Mouse (Mus musculus) forebrain, postnatal 0 days (tissue): ENCODE results near the gene BC035947. TPM values are rescaled to one million over a fixed set of nuclear protein-coding genes. Genes with fewer than 3 reads are reported as not detected.
A peak's percentile ranks its signal among the peaks of the same experiment; 100 is the strongest.
"Not testable (repeated sequence)": the region's sequence is repeated elsewhere in the genome, so short reads cannot be mapped to it uniquely, and the experiment has no call there.

Experiments used
- ATAC-seq: fragments of 200-750 bp; cut with Nextera tagmentation; 2 replicates; pipeline ENCODE4 v1.8.0; 2017; ENCODE audit warnings: mild to moderate bottlenecking, moderate library complexity
- DNase-seq: peaks from one replicate; pipeline ENCODE4 v3.0.0-alpha.2; 2015
- H3K27ac ChIP-seq: fragments of 300-500 bp; sonication (generic); 2 replicates; pipeline ENCODE4 v1.5.1; 2014; ENCODE audit warnings: low read depth, mild to moderate bottlenecking, antibody characterized with exemption, low read length, moderate library complexity, mixed read lengths
- H3K27me3 ChIP-seq: fragments of 300-500 bp; sonication (generic); 2 replicates; pipeline ENCODE4 v1.6.1; 2014; ENCODE audit warnings: mild to moderate bottlenecking, low read length, mixed read lengths; ENCODE audit not compliant: insufficient read depth
- H3K36me3 ChIP-seq: fragments of 300-500 bp; sonication (generic); 2 replicates; pipeline ENCODE4 v1.6.1; 2014; ENCODE audit warnings: mild to moderate bottlenecking, moderate library complexity; ENCODE audit not compliant: insufficient read depth
- H3K4me1 ChIP-seq: fragments of 300-500 bp; sonication (generic); 2 replicates; pipeline ENCODE4 v1.6.1; 2014; ENCODE audit warnings: antibody characterized with exemption; ENCODE audit not compliant: insufficient read depth
- H3K4me2 ChIP-seq: fragments of 300-500 bp; sonication (generic); 2 replicates; pipeline ENCODE4 v1.6.1; 2014; ENCODE audit warnings: low read depth, mild to moderate bottlenecking, moderate library complexity
- H3K4me3 ChIP-seq: fragments of 300-500 bp; sonication (generic); 2 replicates; pipeline ENCODE4 v1.5.1; 2014; ENCODE audit warnings: low read depth, low read length, mixed read lengths
- H3K9ac ChIP-seq: fragments of 300-500 bp; sonication (generic); 2 replicates; pipeline ENCODE4 v1.6.1; 2014; ENCODE audit warnings: mild to moderate bottlenecking
- H3K9me3 ChIP-seq: fragments of 300-500 bp; sonication (generic); 2 replicates; pipeline ENCODE4 v1.6.1; 2016; ENCODE audit warnings: low read length
- CTCF ChIP-seq: sonication (generic); IDR thresholded peaks from 2 replicates; pipeline ENCODE4 v1.5.1; 2016; ENCODE audit warnings: antibody characterized with exemption, control low read depth, low read depth
- WGBS: fragments of 180-500 bp; shearing (Covaris S2); extraction: QIAGEN DNeasy Blood & Tissue Kit; methylation state at CpG from one replicate; pipeline ENCODE4 v1.1.7; 2014; 5-methylcytosine and 5-hydroxymethylcytosine counted together
- polyA plus RNA-seq: library from polyadenylated mRNA; unstranded; fragments of >200 nt; fragmentation: Nextera tagmentation; extraction: Ambion mirVana; gene quantifications from 2 replicates; pipeline ENCODE4 v1.2.1, GENCODE M21; 2015
- total RNA-seq: library from RNA; depleted of rRNA; stranded (reverse); fragments of >200 nt; gene quantifications from 2 replicates; pipeline ENCODE4 v1.2.3, GENCODE M21; 2014; rRNA removed

The BC035947 gene
- total RNA-seq (0.69 and 1.5 TPM in 2 replicates), polyA plus RNA-seq (0.30 and 0.40 TPM in 2 replicates)

DNA sequence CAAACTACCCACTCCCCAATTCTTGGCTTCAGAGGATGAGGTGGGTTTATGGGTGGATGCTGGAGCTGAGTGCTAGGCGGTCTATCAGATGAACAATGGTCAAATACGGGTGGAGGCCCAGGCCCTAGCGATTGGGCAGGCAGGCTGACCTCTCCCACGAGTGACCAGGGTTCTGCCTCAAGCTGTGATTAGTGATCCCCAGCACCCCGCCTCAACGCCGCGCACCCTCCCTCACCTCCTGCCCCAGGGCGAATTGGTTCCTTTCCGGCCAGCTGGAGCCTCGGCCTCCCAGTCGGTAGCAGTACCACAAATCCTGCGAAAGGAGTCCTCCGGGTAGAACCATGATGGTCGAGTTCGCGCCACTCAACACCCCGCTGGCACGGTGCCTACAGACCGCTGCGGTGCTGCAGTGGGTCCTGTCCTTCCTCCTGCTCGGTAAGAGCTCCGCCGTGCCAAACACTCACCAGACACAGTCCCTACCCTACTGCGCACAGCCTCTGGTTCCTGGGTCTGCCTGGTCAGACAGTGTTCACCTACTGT lies at the start of gene BC035947:
Gene BC035947 (minus strand): TSS at position 538 of the 540 bp plus-strand sequence.
- DNase-seq: no peak
- Histone ChIP-seq H3K36me3 (no peaks in the 10 kb centered on the region), H3K9ac (no peak within 1 kb of the TSS), H3K4me1 (no peaks in the 10 kb centered on the region), H3K27ac (no peak within 1 kb of the TSS), H3K27me3 (no peaks in the 10 kb centered on the region), H3K9me3 (no peaks in the 10 kb centered on the region), H3K4me2 (peak within 1 kb of the TSS; percentile 47), H3K4me3 (peak within 1 kb of the TSS; percentile 23)
- 6% methylated on average over 25 of the region's 25 CpGs for WGBS
- TF ChIP-seq CTCF: no peak
- no peak for ATAC-seq

DNA sequence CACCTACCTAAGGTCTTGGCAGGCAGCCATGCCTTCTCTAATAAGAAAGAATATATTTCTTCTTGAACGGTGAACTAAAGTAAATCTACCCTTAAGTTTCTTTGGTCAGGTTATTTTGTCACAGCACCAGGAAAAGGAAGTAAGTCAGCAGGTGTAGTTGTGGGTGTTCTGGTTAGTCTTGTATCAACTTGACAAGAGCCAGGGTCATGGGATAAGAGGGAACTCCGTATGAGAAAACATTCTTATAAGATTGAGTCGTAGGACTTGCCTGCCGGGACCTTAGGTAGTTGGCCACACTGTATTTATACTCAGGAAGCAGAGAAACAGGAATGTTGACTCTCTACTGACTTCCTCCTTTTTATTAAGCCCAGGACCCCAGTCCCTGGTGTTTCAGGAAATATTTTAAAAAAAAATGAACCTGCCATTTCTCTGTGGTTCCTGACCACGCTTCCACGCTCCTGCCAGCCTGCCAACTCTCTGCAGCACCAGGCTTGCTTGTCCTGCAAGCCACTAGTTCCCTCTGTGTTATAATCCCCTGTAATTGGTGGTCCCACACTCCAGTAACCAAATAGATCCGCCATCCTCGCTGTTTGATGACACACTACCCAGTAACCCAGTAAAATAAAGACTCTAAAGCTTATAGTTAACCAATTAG lies 42.2 kb upstream of the BC035947 start:
- H3K27ac ChIP-seq: no peak overlapping the region
- no peaks in the 10 kb centered on the region for H3K27me3 ChIP-seq
- no peaks in the 10 kb centered on the region for H3K4me1 ChIP-seq
- H3K4me2 ChIP-seq: no peak overlapping the region
- H3K4me3 ChIP-seq: no peak overlapping the region
- no peak for DNase-seq
- no peak for TF ChIP-seq CTCF
- 79% methylated on average over 8 of the region's 8 CpGs for WGBS
- H3K9ac ChIP-seq: no peak overlapping the region
- no peaks in the 10 kb centered on the region for H3K9me3 ChIP-seq
- no peaks in the 10 kb centered on the region for H3K36me3 ChIP-seq
- no peak for ATAC-seq

DNA sequence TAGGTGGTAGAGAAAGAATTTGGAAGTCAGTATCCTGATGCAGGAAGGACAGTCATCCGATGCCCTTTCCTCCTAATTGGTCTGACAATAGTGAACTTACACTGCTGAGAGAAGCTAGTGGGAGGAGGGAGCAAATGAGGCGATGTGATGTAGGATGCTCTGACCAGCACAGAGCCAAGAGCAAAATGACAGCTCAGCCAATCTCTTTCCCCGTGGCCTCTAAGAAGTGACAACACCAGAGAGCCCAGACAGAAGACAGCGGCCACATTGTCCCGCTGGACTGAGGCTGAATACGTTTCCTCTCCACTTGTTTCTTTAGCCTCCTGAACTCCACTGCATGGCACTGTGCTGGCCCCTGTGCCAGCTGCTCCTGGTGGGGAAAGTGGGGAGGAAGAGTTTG lies 37.0 kb upstream of the BC035947 start:
- 33% methylated on average over 6 of the region's 6 CpGs for WGBS
- no peak overlapping the region for H3K4me2 ChIP-seq
- H3K9me3 ChIP-seq: no peaks in the 10 kb centered on the region
- no peaks in the 10 kb centered on the region for H3K36me3 ChIP-seq
- H3K27ac ChIP-seq: no peak overlapping the region
- no peak overlapping the region for H3K4me3 ChIP-seq
- no peak for TF ChIP-seq CTCF
- H3K9ac ChIP-seq: no peak overlapping the region
- DNase-seq (no peak), ATAC-seq (0 out of 2 replicates have a peak, but pooled peaks have one; percentile 18)
- no peaks in the 10 kb centered on the region for H3K4me1 ChIP-seq
- H3K27me3 ChIP-seq: no peaks in the 10 kb centered on the region

DNA sequence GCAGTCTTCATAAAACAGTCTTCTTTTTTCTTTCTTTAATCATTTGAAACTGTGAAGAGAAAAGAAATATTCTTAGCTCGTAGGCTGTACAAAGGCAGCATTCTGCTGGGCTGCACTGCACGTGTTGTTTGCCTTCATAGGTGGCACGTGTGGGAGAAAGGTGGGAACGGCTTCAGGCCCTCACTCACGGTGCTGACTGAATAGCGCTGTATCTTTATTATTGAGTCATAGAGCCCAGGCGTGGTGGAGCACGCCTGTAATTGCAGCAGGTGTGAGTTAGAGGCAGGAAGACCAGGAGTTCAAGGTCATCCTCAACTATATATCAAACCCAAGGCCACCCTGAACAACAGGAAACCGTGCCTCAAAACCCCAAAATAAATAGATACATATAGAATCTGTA lies 34.3 kb upstream of the BC035947 start:
- 83% methylated on average over 9 of the region's 9 CpGs for WGBS

DNA sequence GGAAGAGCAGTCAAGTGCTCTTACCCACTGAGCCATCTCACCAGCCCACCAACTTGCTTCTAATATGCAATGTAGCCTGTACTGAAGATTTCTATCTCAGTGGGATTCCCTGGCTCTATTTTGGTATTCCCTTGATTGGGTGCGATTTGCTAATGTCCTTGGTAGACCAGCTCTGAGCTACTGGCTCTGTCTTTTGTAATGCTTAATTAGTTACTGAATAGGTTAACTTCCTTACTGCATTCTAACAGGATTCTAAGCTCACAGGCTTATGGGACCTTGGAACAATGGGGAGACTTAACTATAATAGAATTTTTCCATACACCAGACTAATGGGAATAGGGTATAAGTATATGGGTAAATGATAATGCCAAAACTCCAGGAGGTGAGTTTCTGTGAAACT lies 31.7 kb upstream of the BC035947 start:
- not testable (repeated sequence) for H3K4me1 ChIP-seq, H3K27me3 ChIP-seq, ATAC-seq, H3K4me3 ChIP-seq, H3K36me3 ChIP-seq, DNase-seq, H3K9me3 ChIP-seq, H3K27ac ChIP-seq, H3K9ac ChIP-seq, H3K4me2 ChIP-seq
- WGBS: 69% methylated on average over 1 of the region's 1 CpGs

More for the DNA sequence above, 34.3 kb upstream of the BC035947 start:
- Histone ChIP-seq H3K27ac (no peak overlapping the region), H3K4me3 (no peak overlapping the region), H3K36me3 (no peaks in the 10 kb centered on the region), H3K9ac (no peak overlapping the region), H3K9me3 (no peaks in the 10 kb centered on the region), H3K4me1 (no peaks in the 10 kb centered on the region), H3K27me3 (no peaks in the 10 kb centered on the region), H3K4me2 (no peak overlapping the region)
- no peak for ATAC-seq
- no peak for TF ChIP-seq CTCF
- no peak for DNase-seq

DNA sequence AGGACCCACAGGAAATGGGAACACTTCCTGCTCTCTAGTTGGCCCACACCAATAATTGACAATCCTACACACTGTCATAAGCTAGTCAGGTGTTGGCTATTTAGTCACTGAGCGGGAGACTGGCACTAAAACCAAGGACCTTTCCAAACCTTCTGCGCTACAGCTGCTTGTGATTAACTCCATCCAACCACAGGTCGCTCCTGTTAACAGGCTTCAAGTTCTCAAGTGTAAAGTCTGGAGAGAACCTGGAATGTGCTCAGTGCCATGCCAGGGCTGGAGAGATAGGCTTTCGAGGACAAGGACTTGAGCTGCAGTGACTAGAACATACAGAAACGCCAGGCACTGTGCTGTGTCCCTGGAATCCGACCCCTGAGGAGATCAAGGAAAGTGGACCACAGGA lies 27.2 kb upstream of the BC035947 start:
- no peak for ATAC-seq
- H3K9me3 ChIP-seq: no peaks in the 10 kb centered on the region
- WGBS: 76% methylated on average over 6 of the region's 6 CpGs
- no peak for DNase-seq
- H3K36me3 ChIP-seq: no peaks in the 10 kb centered on the region
- H3K4me1 ChIP-seq: no peaks in the 10 kb centered on the region
- H3K27me3 ChIP-seq: no peaks in the 10 kb centered on the region
- H3K4me3 ChIP-seq: no peak overlapping the region
- no peak for TF ChIP-seq CTCF
- H3K9ac ChIP-seq: no peak overlapping the region
- H3K27ac ChIP-seq: no peak overlapping the region
- H3K4me2 ChIP-seq: no peak overlapping the region

DNA sequence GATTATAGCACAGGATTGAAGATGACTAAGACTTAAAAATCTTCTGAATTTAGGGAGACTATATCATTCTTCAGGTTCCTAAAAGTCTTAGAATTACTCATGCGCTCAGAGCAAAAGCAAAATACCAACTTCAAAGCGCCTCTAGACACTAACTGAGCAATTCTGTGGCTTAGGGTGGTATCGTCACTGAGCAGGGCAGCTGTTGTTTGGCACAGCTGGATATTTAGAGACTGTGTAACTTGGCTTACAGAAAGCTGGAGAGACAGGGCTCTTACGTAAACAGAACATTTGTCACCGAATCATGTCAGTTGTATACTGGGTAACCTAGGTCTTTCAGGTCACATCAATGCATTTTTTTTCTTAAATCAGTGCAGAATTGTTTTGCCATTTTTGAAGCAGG lies 26.4 kb upstream of the BC035947 start:
- H3K4me2 ChIP-seq: no peak overlapping the region
- no peak for DNase-seq

More for the DNA sequence above, 26.4 kb upstream of the BC035947 start:
- WGBS: 57% methylated on average over 5 of the region's 5 CpGs
- ATAC-seq: no peak
- Histone ChIP-seq H3K27ac (no peak overlapping the region), H3K4me1 (no peaks in the 10 kb centered on the region), H3K36me3 (no peaks in the 10 kb centered on the region), H3K9ac (no peak overlapping the region), H3K9me3 (no peaks in the 10 kb centered on the region), H3K27me3 (no peaks in the 10 kb centered on the region), H3K4me3 (no peak overlapping the region)
- TF ChIP-seq CTCF: no peak
